Mouse (Mus musculus): ENCODE measurements around the gene Ambp. TPM values are rescaled to one million over a fixed set of nuclear protein-coding genes. Genes with fewer than 3 reads are reported as not detected.

The Ambp gene
- polyA plus RNA-seq (2012; rRNA removed), result 0.80 and 2.7 TPM in 2 replicates

DNA sequence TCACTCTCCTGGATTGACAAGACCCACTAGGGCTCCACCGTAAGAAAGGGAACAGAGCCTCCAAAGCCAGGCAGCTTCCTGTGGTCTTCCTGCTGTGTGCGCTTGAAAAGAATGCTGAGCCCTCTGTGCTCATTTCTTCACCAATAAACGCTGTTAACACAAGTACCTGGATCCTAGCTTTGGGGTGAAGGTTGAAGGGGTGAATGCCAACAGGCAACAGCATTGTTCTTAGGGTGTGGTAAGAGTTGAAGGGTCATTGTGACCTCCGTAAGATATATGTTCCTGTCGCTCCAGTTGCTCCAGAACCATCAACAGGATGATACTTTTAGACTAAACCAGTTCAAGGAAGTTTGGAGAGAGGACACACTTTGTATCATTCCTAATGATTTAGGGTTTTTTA is at the start of gene Ambp:
TSS of gene Ambp (minus strand) at position 101 of the 400 bp plus-strand sequence.
- no peak for DNase-seq (ENCODE audit: low spot score)

DNA sequence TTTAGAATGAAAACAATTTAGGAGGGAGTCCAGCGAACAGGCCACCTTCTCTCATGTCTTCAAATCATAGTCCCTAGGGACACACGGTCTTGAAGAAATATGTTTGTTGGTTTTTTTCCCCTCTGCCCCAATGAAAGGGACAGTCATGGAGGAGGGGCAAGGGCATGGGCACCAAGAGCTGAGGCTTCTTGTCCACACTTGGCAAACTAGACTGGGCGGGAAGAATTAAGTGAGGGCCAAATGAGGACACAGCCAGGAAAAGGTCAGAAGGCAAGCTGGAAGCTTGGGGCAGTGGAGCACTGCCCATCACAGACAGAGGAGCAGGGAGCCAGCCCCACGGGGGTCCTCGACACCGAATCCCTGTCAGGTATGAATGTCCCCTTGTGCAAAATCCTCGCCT is 49.3 kb upstream of the Ambp start:
- no peak for DNase-seq (ENCODE audit: low spot score)

DNA sequence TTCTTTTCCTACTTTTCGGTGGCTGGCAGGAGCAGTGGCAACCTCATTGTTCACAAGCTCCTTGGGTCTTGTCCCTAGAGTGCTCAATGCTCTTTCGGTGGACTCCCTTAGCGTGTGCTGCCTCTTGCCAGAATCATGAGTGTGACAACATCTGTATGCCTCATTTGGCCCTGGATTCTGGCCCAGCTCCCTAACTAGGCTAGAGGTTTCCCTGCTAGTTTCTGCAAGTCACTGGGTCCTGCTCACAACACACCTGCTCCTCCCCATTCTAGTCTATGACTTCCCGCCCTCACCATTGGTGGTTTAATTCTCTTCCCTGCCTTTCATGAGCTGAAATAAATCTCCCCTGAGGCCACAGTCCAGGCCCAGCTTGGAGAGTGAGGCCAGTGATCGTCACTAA is 44.8 kb upstream of the Ambp start:
- no peak for DNase-seq (ENCODE audit: low spot score)

DNA sequence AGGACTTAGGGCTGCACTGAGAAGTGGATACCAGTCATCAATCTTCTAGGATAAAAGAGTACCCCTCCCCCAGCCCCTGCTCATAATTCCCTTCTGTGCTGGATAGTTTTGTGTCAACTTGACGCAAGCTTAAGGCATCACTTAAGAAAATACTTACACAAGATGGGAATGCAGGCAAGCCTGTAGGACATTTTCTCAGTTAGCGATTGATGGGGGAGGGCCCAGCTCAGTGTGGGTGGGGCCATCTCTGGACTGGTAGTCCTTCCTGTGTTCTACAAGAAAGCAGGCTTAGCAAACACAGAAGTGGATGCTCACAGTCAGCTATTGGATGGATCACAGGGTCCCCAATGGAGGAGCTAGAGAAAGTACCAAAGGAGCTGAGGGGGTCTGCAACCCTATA is 39.8 kb upstream of the Ambp start:
- DNase-seq (ENCODE audit: low spot score), result no peak

DNA sequence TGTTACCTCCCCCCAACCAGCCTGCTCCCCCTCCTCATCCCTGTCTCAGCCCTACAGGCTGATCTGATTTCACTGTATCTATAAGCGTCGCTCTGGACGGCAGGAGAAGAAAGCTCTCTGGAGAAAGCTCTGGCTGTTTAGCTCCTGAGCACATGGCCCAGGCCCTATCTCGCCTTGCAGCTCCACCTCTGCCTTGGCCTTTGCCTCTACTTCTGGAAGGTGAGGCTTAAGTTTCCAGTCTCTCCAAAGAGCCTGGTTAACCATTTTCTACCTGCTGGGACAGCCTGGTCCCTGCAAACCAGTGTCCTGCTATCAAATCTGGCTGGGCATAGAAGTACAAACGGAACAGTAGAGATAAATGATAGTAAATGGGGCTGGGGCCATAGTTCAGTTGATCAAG is 37.0 kb upstream of the Ambp start:
- DNase-seq (ENCODE audit: low spot score), result no peak

DNA sequence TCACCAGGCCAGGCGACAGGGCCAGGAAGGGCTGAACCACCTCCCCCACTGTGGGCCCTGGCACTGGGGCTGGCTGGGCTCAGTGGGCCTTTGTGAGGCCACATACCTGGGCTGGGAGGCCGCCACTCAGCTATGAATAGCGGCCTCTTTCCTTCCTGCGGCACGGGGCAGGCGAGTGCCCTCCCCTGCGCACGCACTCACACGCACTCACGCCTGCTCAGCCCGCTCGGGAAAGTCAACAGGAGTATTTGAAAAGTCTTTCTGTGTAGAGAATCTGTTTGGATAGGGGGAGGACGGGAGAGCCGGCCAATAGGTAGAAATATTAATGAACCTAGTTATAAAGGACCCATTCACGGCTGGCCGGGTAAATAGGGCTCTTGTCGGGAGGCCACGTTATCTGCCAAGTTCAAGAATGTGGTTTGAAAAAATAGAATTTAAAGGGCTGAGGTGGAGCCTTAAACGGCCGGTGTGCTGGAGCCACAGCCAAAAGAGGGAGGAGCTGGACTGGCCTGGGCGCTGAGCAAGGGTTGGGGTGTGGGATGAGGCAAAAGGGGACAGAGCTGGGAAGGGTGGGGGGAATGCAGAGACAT is 31.8 kb upstream of the Ambp start:
- DNase-seq (ENCODE audit: low spot score), result no peak

DNA sequence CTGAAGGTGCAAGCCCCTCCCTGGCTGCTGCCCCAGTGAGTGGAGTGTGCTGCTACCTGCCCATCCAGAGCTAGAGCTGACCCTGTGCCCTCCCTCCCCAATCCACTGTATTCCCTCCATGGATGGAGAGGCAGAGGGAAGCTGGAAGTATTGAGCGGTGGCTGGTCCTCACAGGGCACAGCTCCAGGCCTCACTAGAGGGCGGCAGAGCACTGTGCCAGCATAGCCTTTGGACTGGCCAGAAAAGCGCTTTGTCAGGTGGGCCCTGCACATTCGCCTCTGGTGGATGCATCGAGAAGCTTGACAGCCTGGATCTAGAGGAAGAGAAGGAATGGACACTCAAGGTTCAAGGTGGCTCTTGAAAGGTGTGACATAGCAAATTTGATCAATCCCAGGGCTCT is 27.0 kb upstream of the Ambp start:
- DNase-seq (ENCODE audit: low spot score), result no peak

DNA sequence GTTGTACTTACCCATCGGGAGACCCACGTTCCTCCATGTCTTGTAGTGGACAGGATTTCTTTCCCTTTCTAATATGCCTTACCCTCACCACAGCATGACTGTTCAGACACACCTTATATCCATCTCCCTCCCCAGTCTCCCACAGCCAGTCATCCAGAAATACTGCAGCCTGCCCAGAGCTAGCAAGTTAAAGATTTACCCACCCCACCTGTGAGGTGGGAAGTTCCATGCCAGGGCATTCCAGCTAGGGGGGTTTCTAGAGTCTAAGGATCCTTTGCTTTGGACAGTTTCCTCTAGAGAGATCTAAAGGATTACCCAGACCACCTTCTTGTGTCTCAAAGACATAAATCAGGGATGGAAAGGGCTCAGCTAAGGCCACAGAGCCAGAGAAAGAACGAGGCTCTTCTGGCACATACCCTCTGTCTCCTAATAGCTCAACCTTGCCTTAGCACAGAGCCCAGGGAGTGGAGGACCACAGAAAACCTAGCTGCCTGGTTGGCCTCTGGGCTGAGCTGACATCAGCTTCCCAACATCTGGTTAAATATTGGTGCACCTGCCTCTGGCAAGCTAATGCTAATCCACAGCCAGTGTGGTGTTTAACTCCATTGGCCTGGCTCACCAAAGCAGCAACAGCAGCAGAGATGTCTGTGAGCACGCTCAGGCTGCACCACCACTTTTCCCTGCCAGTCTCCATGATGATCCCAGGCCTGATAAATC is 17.5 kb upstream of the Ambp start, which contains the start of gene Kif12:
TSS of gene Kif12 (minus strand) at position 163 of the 717 bp plus-strand sequence.
- DNase-seq (ENCODE audit: low spot score), result no peak

DNA sequence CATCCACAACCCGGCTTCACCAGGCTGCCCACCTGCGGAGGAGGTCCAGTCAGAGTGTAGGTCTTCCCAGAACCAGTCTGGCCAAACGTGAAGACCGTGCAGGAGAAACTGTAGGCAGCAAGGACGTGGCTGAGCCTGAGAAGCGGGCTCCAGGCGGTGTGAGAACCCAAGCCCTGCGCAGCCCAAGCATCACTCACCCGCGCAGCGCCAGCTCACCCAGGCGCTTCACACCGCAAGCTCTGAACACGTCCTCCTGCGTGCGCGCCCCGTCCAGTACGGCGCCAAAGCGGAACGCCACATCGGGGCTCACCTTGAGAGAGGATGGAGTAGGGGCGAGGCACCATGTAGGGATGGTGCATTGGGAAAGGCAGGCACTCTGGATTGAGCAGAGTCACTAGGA is 16.5 kb upstream of the Ambp start:
- DNase-seq (ENCODE audit: low spot score), result no peak

DNA sequence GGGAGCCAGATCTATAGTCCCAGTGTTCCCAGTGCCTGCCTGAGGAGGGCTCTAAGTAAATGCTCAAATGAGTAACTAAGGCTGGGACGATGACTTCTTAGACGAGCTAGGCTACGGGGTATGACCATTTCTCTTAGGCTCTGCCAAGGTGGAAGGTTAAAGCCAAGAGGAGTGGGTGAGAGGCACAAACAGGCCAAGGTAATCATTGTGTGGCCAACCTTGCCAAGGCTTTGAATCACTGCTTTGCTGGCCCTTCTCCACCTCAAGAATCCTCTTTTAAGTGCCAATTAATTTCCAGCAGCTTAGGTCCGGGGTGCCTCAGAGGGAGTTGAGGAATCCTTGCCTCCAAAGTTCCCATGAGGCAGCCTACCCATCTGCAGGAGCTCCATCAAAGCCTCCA is 15.5 kb upstream of the Ambp start:
- DNase-seq (ENCODE audit: low spot score), result no peak

DNA sequence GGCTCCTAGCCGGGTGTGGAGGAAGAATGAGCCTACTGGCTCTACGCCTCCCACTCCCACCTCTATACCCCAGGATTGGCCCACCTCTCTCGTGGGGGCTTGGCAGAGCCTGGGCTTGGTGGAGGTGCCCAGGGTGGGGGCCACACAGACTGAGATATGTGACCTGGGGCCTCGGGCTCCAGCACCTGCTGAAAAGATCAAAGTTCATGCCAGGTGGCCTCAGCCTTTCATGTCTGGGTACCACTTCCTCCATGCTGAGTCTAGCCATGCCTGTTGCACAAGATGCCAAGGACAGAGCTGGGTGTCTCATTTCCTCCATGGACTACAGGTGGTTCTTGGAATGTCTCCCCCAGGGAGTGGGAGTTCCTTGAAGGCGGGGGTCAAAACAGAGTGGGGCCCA is 11.7 kb upstream of the Ambp start:
- no peak for DNase-seq (ENCODE audit: low spot score)

DNA sequence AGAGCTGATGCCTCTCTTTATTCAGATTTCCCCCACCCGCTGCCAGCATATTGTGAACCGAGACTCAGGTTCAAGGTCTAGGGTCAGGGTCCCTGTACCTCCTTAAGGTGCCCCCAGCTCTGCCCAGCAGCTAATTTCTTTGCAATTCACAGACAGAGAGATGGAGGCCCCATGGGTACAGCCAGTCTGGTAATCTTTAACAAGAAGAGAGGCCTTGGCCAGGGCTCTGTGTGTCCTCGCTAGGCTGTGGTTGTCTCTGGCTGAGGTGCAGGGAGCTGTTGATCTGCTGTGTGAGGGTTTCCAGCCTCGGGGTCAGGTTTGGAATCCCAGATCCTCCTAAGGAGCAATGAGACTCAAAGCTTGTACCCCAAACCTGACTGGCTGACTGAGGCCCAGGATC is 11.0 kb upstream of the Ambp start:
- DNase-seq (ENCODE audit: low spot score), result no peak

DNA sequence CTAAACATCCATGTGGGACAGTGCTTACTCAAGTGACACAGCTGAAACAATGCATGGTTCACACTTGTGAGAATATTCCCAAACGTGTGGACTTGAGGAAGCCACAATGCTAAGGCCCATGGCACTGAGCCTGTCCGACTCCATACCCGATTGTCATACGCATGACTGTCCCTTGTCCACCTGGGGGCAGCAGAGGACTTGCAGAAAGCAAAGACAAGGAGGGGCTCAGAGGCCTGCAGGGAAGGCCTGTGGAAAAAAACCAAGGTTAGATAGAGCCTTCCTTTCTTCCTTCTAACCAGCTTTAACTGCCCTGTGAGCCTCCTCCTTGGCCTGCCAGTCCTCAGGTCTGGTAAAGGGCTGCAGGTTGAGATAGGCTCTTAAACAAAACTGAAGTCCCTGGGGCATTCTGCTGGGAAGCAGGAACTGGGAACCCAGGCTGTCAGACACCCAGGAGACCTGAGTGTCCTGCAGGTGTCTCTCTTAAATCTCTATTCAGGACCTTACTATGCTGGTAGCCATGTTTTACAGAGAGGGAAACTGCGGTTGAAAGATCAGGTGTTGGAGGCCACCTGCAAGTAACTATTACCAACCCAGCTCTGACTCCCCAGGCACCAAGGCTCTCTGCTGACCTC is 4.5 kb upstream of the Ambp start:
- DNase-seq (ENCODE audit: low spot score), result peak; percentile 51

DNA sequence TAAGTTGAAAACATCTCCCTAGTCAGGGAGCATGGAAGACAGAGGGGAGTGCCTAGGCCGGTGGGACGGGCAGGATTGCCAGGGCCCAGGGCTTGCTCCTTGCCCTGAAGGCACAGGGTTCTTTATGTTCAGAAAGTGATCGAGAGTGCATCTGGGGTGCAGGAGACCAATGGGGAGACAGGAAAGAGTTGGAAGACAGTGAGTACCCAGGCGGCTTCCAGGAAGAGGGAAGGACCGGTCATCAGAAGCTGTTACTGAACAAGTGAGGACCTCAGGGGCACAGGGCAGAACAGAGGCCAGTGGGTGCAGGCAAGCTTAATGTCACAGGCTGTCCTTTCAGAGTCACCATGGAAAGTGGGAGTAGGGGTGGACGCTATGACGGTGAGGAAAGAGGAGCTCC is 3.6 kb upstream of the Ambp start:
- no peak for DNase-seq (ENCODE audit: low spot score)

DNA sequence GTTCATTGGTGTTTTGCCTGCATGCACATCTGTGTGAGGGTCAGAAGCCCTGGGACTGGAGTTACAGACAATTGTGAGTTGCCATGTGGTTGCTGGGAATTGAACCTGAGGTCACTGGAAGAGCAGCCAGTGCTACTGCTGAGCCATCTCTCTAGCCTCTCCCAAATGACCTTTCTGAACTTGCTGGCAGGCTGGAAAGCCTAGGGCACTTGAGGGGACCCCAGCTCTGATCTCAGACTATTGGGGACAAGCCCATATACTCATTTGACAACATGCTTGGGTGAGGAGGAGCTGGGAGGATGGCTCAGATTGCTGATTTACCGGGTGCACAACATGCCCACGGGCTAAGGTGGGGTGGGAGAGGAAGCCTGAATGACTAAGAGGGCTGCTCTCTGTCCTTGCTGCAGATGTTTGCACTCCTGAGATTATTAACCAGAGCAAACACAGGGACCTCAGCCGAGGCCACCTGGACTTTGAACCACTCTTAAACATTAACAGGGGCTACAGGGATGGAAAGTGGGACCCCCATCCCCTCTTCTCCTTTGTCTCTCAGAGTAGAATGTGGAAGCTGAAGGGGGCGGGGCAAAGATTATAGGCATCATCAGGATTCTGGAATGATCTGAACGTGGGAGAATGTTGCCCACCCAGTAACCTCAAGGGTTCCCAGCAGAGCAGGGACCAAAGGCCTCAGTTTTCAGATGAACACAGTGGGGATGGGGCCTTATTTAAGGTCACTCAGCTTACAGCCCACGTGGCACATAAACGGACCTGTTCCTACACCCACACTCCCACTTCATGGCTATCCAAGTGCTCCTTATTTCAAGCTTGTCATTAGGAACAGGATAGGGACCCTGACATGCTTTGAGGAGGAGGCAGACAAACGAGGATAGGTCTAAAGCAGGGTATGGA is 2.4 kb upstream of the Ambp start:
- DNase-seq (ENCODE audit: low spot score), result no peak

DNA sequence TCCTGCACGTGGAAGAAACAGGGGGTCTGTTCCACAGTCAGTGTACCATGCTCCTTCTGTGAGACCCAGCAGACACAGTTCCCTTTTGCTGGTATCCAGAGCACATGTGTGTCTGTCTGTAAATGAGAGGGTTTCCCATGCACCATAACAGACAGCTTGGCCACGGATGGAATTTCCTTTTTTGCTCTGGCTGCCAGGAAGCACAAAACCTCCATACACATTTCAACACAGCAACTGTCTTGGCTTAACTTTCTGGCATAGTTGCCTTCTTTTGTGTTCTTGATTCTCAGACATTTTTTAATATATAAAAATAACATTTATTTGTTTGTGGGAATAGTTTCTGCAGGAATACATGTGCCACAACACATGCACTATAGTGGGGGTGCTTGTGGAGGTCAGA is 997 bp upstream of the Ambp start:
- DNase-seq (ENCODE audit: low spot score), result no peak

DNA sequence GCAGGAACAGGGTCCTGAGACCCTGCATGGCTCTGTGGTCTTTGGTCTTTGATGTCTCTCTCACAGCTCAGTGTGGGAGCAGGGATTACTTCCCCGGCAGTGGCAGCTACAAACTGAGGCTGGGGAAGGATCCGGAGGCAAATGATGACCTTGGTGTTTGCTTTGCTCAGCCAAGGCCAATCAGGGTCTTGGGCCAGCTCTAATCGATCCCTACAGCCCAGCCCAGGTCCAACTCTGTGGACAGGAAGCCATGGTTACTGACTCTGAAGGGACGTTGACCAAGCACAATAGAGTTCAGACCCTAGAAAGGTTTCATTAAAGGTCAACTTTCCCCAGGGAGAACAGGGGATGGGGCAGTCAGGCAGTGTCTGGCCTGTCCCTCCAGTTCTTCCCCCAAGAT is 571 bp downstream of the Ambp start:
- DNase-seq (ENCODE audit: low spot score), result no peak

DNA sequence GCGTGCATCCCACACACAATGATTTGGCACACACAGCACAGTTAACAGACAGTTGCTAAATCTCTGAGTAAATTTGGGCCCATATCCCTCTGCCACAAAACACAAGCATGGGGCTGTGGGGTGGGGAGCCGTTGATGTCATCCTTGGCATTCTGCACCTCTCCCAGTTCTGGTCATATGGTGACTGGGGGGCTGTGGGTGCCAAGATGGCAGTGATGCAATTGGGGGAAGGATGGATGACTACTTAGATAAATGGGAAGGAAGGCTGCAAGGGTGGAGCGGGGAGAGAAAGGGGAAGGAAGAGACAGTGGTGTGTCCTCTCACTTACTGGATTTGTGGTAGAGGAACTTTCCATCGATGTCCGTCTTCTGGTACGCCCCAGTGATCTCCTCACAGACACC is 3.5 kb downstream of the Ambp start:
- DNase-seq (ENCODE audit: low spot score), result no peak

DNA sequence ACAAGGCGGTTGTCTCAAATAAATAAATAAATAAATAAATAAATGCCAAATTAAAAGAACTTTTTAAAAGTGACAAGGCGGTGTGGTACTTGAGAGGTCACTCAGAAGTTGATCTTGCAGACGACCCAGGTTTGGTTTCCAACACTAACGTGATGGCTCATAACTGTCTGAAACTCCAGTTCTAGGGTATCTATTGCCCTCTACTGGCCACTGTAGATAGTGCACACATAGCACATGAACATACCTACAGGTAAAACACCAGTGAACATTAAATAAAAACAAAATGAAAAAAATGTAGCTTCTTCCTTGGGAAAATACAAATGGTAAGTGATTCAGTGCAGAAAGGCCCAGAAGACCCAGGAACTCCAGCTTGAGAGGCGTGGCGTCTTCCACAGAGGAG is 7.3 kb downstream of the Ambp start:
- no peak for DNase-seq (ENCODE audit: low spot score)

DNA sequence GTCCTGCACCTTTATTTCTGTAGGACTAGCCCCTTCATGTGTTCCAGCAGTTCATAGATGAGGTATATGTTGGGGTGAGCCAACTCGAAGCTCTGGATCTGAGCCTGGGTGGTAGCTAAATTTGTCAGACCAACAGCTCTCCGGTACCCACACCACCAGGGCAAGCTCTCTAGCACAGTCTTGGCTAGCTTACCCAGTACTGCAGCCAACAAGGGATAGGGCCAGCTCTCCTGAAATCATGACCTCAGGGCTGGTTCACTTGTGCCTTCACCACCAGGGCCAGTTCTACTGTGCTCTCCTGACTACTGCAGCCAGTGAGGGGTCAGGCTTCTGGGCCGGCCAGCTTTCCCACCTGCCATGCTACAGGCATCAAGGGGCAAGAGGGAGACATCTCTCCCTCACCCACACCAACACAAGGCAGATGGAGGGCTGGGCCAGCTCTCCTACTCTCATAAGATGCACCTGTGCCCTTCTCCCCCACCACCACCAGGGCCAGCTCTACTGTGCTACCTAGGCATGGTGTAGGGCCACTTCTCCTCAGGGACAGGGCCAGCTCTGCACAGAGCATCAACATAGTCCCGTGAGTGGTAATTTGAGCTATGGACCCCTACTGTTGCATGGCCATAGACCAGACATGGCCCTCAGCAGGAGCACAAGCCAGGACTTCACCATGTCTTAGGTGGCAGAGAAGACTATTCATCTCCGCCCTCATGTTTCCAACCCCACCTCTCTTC is 24.5 kb downstream of the Ambp start:
- no peak for DNase-seq (ENCODE audit: low spot score)

DNA sequence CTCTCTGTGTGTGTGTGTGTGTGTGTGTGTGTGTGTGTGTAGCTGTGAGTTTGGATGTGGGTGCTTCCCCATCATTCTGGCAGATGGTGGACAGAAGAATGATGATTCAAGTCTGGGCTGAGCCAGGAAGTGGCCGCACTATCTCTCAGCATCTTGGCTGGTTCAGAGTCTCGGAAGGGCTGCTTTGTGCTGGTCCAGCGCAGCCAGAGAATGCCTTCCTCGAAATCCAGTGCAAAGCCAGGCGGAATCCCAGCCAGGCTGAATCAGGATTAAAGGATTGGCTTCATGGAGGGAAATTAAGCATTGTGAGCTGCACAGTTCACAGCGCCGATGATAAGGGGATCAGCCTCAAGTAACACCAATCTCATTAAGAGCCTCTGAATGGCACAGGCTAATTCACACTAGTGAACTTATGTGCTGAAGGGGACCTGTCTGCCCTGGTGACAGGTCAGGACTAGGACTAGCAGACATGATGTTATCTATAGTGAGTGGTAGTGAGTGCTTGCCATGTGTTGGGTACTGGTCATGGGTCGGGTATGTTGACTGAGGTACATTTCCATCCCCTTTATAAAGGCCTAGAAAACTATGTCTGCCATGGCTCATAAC is 29.6 kb downstream of the Ambp start:
- no peak for DNase-seq (ENCODE audit: low spot score)

Data from urinary bladder, adult 2 months (tissue).